ENCODE assay signal across 8 mouse cellular contexts in genomic region chr10:110794564-110795205, GRCm38 (mm10). TPM values are rescaled to one million over a fixed set of nuclear protein-coding genes. Genes with fewer than 3 reads are reported as not detected.
DNase-seq lines count a peak whose midpoint lies in the region; ATAC-seq and TF ChIP-seq lines count a peak whose summit lies in the region.

No protein-coding gene starts in this region.

- peaks cover 0 to 2% of the 10 kb centered on the region in 2 experiments; a peak in 2 of 4 replicates for H3K36me3 ChIP-seq in MEL (ENCODE audit: control insufficient read depth in 1 of 2, insufficient read depth in 2 of 2, low read length in 2 of 2)
- H3K36me3 ChIP-seq in intestine, embryonic 15.5 days, result no peaks in the 10 kb centered on the region
- no peaks in the 10 kb centered on the region for H3K36me3 ChIP-seq in liver, postnatal 0 days (replicated peaks; ENCODE audit: insufficient read depth, low read length)
- no peaks in the 10 kb centered on the region for H3K36me3 ChIP-seq in neural tube, embryonic 11.5 days (ENCODE audit: control insufficient read depth, insufficient read depth, low read length)

- no peak for ATAC-seq in cerebellum, adult (ENCODE audit: insufficient number of reproducible peaks, low FRiP score, low TSS enrichment)
- peak; percentile 98 for ATAC-seq in granulocyte monocyte progenitor cell, adult 5-6 weeks (replicated peaks; ENCODE audit: poor library complexity, severe bottlenecking)
- peak; percentile 70 for ATAC-seq in intestine, embryonic 15.5 days
- ATAC-seq in liver, postnatal 0 days, result peak; percentile 43
- ATAC-seq in neural tube, embryonic 11.5 days (ENCODE audit: insufficient read depth, low FRiP score, low TSS enrichment), result peak; percentile 66

- H3K9ac ChIP-seq in MEL (ENCODE audit: control insufficient read depth, low read depth, low read length, poor library complexity, severe bottlenecking), result no peak overlapping the region
- H3K9ac ChIP-seq in intestine, embryonic 15.5 days, result no peak overlapping the region
- H3K9ac ChIP-seq in liver, postnatal 0 days (replicated peaks), result no peak overlapping the region
- H3K9ac ChIP-seq in neural tube, embryonic 11.5 days (ENCODE audit: low read length), result no peak overlapping the region

- DNase-seq in cerebellum, adult 18-20 months, result peak; percentile 12 to 53
- DNase-seq in MEL (ENCODE audit: low read depth, low spot score), result peak; percentile 71
- peak; percentile 46 to 62 for DNase-seq in cerebellum, postnatal 25 days
- peak; percentile 71 for DNase-seq in liver, postnatal 0 days
- DNase-seq in neural tube, embryonic 11.5 days (ENCODE audit: low spot score), result peak; percentile 70

- H3K27me3 ChIP-seq in MEL (ENCODE audit: control insufficient read depth in 1 of 2, insufficient read depth in 2 of 2, low read length in 2 of 2), result no peaks in the 10 kb centered on the region
- no peaks in the 10 kb centered on the region for H3K27me3 ChIP-seq in intestine, embryonic 15.5 days (replicated peaks)
- no peaks in the 10 kb centered on the region for H3K27me3 ChIP-seq in liver, postnatal 0 days (ENCODE audit: insufficient read depth, low read length)
- no peaks in the 10 kb centered on the region for H3K27me3 ChIP-seq in neural tube, embryonic 11.5 days (ENCODE audit: control insufficient read depth, insufficient read depth, low read length)

- H3K4me3 ChIP-seq in MEL (ENCODE audit: control insufficient read depth in 1 of 2, insufficient read depth in 1 of 2, low read depth in 2 of 2, low read length in 2 of 2), result no peak overlapping the region
- H3K4me3 ChIP-seq in intestine, embryonic 15.5 days (replicated peaks), result no peak overlapping the region
- no peak overlapping the region for H3K4me3 ChIP-seq in liver, postnatal 0 days (ENCODE audit: low read depth, low read length)
- no peak overlapping the region for H3K4me3 ChIP-seq in neural tube, embryonic 11.5 days (ENCODE audit: low read depth, low read length)

- H3K9me3 ChIP-seq in MEL (replicated peaks; ENCODE audit: insufficient read depth, low read length), result no peaks in the 10 kb centered on the region
- no peaks in the 10 kb centered on the region for H3K9me3 ChIP-seq in intestine, embryonic 15.5 days
- no peaks in the 10 kb centered on the region for H3K9me3 ChIP-seq in liver, postnatal 0 days (ENCODE audit: low read length)
- H3K9me3 ChIP-seq in neural tube, embryonic 11.5 days (ENCODE audit: control insufficient read depth, low read length), result no peaks in the 10 kb centered on the region

- H3K27ac ChIP-seq in MEL (ENCODE audit: control insufficient read depth, low read depth, low read length), result no peak overlapping the region
- H3K27ac ChIP-seq in intestine, embryonic 15.5 days, result no peak overlapping the region
- H3K27ac ChIP-seq in liver, postnatal 0 days (ENCODE audit: low read depth), result 0 out of 2 replicates have a peak overlapping the region, but pooled peaks have one; percentile 19
- H3K27ac ChIP-seq in neural tube, embryonic 11.5 days (ENCODE audit: low read depth, low read length), result no peak overlapping the region

- TF ChIP-seq POLR2A in MEL (IDR thresholded peaks at IDR 0.05; ENCODE audit: control insufficient read depth in 1 of 2, insufficient read depth in 1 of 2, low read depth in 1 of 2, low read length in 2 of 2, poor library complexity in 1 of 2), result no peak

- 9% methylated on average over 12 of the region's 12 CpGs for WGBS in intestine, embryonic 15.5 days
- 14% methylated on average over 12 of the region's 12 CpGs for WGBS in liver, postnatal 0 days (ENCODE audit: insufficient replicate concordance)
- 21% methylated on average over 12 of the region's 12 CpGs for WGBS in neural tube, embryonic 11.5 days

- H3K79me2 ChIP-seq in MEL (ENCODE audit: control insufficient read depth, insufficient read depth, low read length, poor library complexity), result no peaks in the 10 kb centered on the region

- peak; percentile 89 to 92 (median 91) for TF ChIP-seq CTCF in MEL (IDR thresholded peaks at IDR 0.05 in 2 of 3, conservative IDR thresholded peaks at IDR 0.05 in 1 of 3; ENCODE audit: control insufficient read depth in 1 of 3, insufficient read depth in 1 of 3, low read depth in 2 of 3, low read length in 3 of 3, poor library complexity in 1 of 3, severe bottlenecking in 1 of 3)
- TF ChIP-seq CTCF in liver, postnatal 0 days (IDR thresholded peaks at IDR 0.05; ENCODE audit: low read depth), result peak; percentile 91

- H3K4me2 ChIP-seq in intestine, embryonic 15.5 days (replicated peaks), result peak overlapping the region; percentile 26
- no peak overlapping the region for H3K4me2 ChIP-seq in liver, postnatal 0 days (ENCODE audit: low read depth, low read length)
- H3K4me2 ChIP-seq in neural tube, embryonic 11.5 days (ENCODE audit: low read depth), result no peak overlapping the region

- TF ChIP-seq EP300 in MEL (IDR thresholded peaks at IDR 0.05; ENCODE audit: low read depth in 1 of 2, low read length in 2 of 2), result no peak
- no peak for TF ChIP-seq EP300 in liver, postnatal 0 days (IDR thresholded peaks at IDR 0.05; ENCODE audit: low read depth)

- H3K4me1 ChIP-seq in MEL (ENCODE audit: control insufficient read depth in 1 of 2, insufficient read depth in 2 of 2, low read length in 2 of 2), result peaks cover 0 to 7% of the 10 kb centered on the region in 2 experiments; a peak in 1 of 4 replicates
- H3K4me1 ChIP-seq in intestine, embryonic 15.5 days (replicated peaks), result no peaks in the 10 kb centered on the region
- H3K4me1 ChIP-seq in liver, postnatal 0 days (ENCODE audit: insufficient read depth), result no peaks in the 10 kb centered on the region
- H3K4me1 ChIP-seq in neural tube, embryonic 11.5 days (ENCODE audit: control insufficient read depth, insufficient read depth, low read length), result 0 out of 2 replicates have a peak, but pooled peaks cover 3% of the 10 kb centered on the region

- peak; percentile 89 for TF ChIP-seq RAD21 in MEL (IDR thresholded peaks at IDR 0.05; ENCODE audit: low read depth, low read length)

TF ChIP-seq in MEL, 35 proteins besides CTCF, POLR2A, EP300 and RAD21:
- TF ChIP-seq NRF1 (IDR thresholded peaks at IDR 0.05; ENCODE audit: insufficient read depth, low read depth, low read length, poor library complexity, severe bottlenecking) (no peak), MAFK (IDR thresholded peaks at IDR 0.05; ENCODE audit: borderline replicate concordance, low read depth, low read length) (no peak), ZC3H11A (IDR thresholded peaks at IDR 0.05; ENCODE audit: low read depth, low read length) (peak; percentile 77), RCOR1 (IDR thresholded peaks at IDR 0.05; ENCODE audit: low read depth, low read length) (no peak), UBTF (IDR thresholded peaks at IDR 0.05; ENCODE audit: borderline replicate concordance, insufficient read depth, low read depth, low read length) (no peak), NELFE (IDR thresholded peaks at IDR 0.05; ENCODE audit: low read depth, low read length) (no peak), E2F4 (IDR thresholded peaks at IDR 0.05; ENCODE audit: borderline replicate concordance, low read depth, low read length) (no peak), SMC3 (IDR thresholded peaks at IDR 0.05; ENCODE audit: low read depth, low read length) (peak; percentile 92), USF1 (IDR thresholded peaks at IDR 0.05; ENCODE audit: low read depth, low read length) (peak; percentile 6; the same call in 1 of the 2 replicates), GATA1 (IDR thresholded peaks at IDR 0.05; ENCODE audit: low read depth, low read length) (no peak)

RNA-seq across cellular contexts. Expression of gene E2f7, which starts 49.4 kb away (rescaled TPM):
- total RNA-seq in MEL (2012; rRNA removed), result 4.2 and 5.7 TPM in 2 replicates
- polyA plus RNA-seq in MEL (2012; ENCODE audit: insufficient read depth in 1 of 2, insufficient read length in 2 of 2, low read depth in 1 of 2, low replicate concordance in 2 of 2, missing spikeins in 1 of 2), result 10 to 100 TPM; 16.2 to 26.4 TPM
- 7.5 and 12.5 TPM in 2 replicates for total RNA-seq in granulocyte monocyte progenitor cell, adult 5-6 weeks (2014; fragmentation: Nextera tagmentation)
- 5.0 and 5.8 TPM in 2 replicates for total RNA-seq in granulocyte monocyte progenitor cell, adult 5-6 weeks (2017)
- polyA plus RNA-seq in intestine, embryonic 15.5 days (2015; fragmentation: Nextera tagmentation; extraction: Ambion mirVana), result 16.1 and 17.1 TPM in 2 replicates
- 5.0 and 7.1 TPM in 2 replicates for polyA plus RNA-seq in liver, postnatal 0 days (2015; fragmentation: Nextera tagmentation; extraction: Ambion mirVana)
- polyA plus RNA-seq in neural tube, embryonic 11.5 days (2014; fragmentation: Nextera tagmentation; extraction: Ambion mirVana), result 30.3 and 33.1 TPM in 2 replicates
